Mouse (Mus musculus) right cerebral cortex, postnatal 14 days (tissue): Measurements from ENCODE around the gene Rph3al.

Source experiments
- DNase-seq: peaks from one replicate; pipeline ENCODE4 v3.0.0; 2022

Gene Rph3al

GRCm38 (mm10) chr11:75904501-75904900, 33.7 kb downstream of the Rph3al start:
- DNase-seq, result no peak

- peak; percentile 41 for DNase-seq
Observed at GRCm38 (mm10) chr11:75903486-75903885, 34.7 kb downstream of the Rph3al start.

- DNase-seq, result no peak
Observed at GRCm38 (mm10) chr11:75901339-75901738, 36.9 kb downstream of the Rph3al start.

GRCm38 (mm10) chr11:75899676-75900075, 38.6 kb downstream of the Rph3al start:
- no peak for DNase-seq

GRCm38 (mm10) chr11:75898532-75898931, 39.7 kb downstream of the Rph3al start:
- no peak for DNase-seq

- no peak for DNase-seq
Observed at GRCm38 (mm10) chr11:75894791-75895420, 43.3 kb downstream of the Rph3al start.

GRCm38 (mm10) chr11:75893956-75894355, 44.3 kb downstream of the Rph3al start:
- DNase-seq, result no peak

GRCm38 (mm10) chr11:75887349-75887748, 50.9 kb downstream of the Rph3al start:
- DNase-seq, result no peak

GRCm38 (mm10) chr11:75881234-75881633, 57.0 kb downstream of the Rph3al start:
- DNase-seq, result no peak

- DNase-seq, result peak; percentile 55
Observed at GRCm38 (mm10) chr11:75880064-75880463, 58.2 kb downstream of the Rph3al start.

GRCm38 (mm10) chr11:75878460-75878859, 59.8 kb downstream of the Rph3al start:
- no peak for DNase-seq

GRCm38 (mm10) chr11:75876043-75876780, 62.0 kb downstream of the Rph3al start:
- no peak for DNase-seq

- no peak for DNase-seq
Observed at GRCm38 (mm10) chr11:75871688-75872087, 66.5 kb downstream of the Rph3al start.

GRCm38 (mm10) chr11:75870947-75871346, 67.3 kb downstream of the Rph3al start:
- DNase-seq, result no peak

- DNase-seq, result no peak
Observed at GRCm38 (mm10) chr11:75870386-75870785, 67.8 kb downstream of the Rph3al start.

- DNase-seq, result peak; percentile 69
Observed at GRCm38 (mm10) chr11:75869898-75870297, 68.3 kb downstream of the Rph3al start.

- DNase-seq, result no peak
Observed at GRCm38 (mm10) chr11:75866861-75867260, 71.4 kb downstream of the Rph3al start.

- DNase-seq, result no peak
Observed at GRCm38 (mm10) chr11:75865859-75866258, 72.4 kb downstream of the Rph3al start.

GRCm38 (mm10) chr11:75865253-75865619, 73.0 kb downstream of the Rph3al start:
- DNase-seq, result no peak

- DNase-seq, result no peak
Observed at GRCm38 (mm10) chr11:75864529-75865252, 73.5 kb downstream of the Rph3al start.

- no peak for DNase-seq
Observed at GRCm38 (mm10) chr11:75862466-75862865, 75.8 kb downstream of the Rph3al start.

GRCm38 (mm10) chr11:75861653-75862052, 76.6 kb downstream of the Rph3al start:
- no peak for DNase-seq

- DNase-seq, result no peak
Observed at GRCm38 (mm10) chr11:75861213-75861612, 77.0 kb downstream of the Rph3al start.

GRCm38 (mm10) chr11:75859460-75859859, 78.8 kb downstream of the Rph3al start:
- no peak for DNase-seq
